Mouse (Mus musculus) E14TG2a.4 (cell line): ENCODE measurements around the gene Cbx6.

Experiments used
- CTCF ChIP-seq: conservative IDR thresholded peaks from 2 replicates; pipeline ENCODE4 v1.5.1; 2014; ENCODE audit warnings: low read length
- NANOG ChIP-seq: IDR thresholded peaks from 2 replicates; pipeline ENCODE4 v1.6.1; 2014; ENCODE audit warnings: borderline replicate concordance, low read length, mixed read lengths

DNA sequence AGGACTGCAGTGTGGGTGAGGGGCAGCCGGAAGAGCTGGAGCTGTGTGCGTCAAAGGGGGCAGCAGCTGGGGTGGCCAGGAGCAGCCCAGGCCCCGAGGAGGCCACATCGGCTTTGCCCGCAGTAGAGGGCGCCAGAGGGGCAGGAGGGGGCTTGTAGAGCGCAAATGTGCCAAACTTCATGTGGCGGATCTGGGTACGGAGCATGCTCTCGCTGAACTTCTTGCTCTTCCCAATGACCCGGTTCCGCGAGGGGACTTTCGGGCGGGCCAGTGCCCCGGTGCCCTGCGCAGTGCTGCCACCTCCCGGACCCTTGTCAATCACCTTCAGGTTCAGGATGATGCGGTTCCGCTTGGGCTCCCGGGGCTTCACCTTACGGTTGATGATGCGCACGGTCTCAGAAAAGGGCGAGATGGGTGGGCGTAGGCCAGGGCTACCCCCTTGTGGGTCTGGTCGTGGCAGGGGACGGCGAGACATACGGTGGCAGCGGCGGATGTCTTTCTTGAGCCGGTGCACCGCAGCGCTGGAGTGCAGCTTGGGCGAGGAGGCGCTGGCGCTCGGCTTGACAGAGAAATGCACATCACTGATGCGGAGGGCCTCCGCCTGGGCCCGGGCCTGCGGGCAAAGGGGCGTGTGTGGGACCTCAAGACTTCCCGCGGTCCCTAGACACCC, 6.0 kb downstream of the Cbx6 start:
- TF ChIP-seq CTCF (peak; percentile 35), NANOG (no peak)
